Mouse (Mus musculus): ENCODE measurements at regions not wholly inside any gene's neighbourhood (a gene's known extent, or its start where the extent isn't known, plus 50 kb on each side); places are given as distances from the start of the nearest gene placed in this dataset.

GRCm38 (mm10) chr6:143535265-143535664 is 368.2 kb downstream of the Etnk1 start:
- Histone ChIP-seq H3K27ac (ENCODE audit: low read depth, low read length) (no peak overlapping the region), H3K27me3 (ENCODE audit: control insufficient read depth, insufficient read depth, low read length) (no peaks in the 10 kb centered on the region), H3K4me1 (replicated peaks; ENCODE audit: control insufficient read depth, insufficient read depth, low read length) (no peaks in the 10 kb centered on the region; the same call in none of the 2 replicates), H3K4me2 (ENCODE audit: low read depth, low read length, severe bottlenecking) (no peak overlapping the region), H3K9me3 (ENCODE audit: control insufficient read depth, low read length) (no peaks in the 10 kb centered on the region), H3K4me3 (ENCODE audit: low read depth, low read length) (no peak overlapping the region), H3K9ac (ENCODE audit: low read length) (no peak overlapping the region), H3K36me3 (ENCODE audit: control insufficient read depth, insufficient read depth, low read length) (no peaks in the 10 kb centered on the region)
- WGBS = 91% methylated on average over 12 of the region's 12 CpGs
- DNase-seq (ENCODE audit: low spot score) (no peak), ATAC-seq (replicated peaks; ENCODE audit: low FRiP score) (no peak)

GRCm38 (mm10) chr6:143535726-143536125 is 368.7 kb downstream of the Etnk1 start:
- no peaks in the 10 kb centered on the region for H3K36me3 ChIP-seq (ENCODE audit: control insufficient read depth, insufficient read depth, low read length)
- no peak overlapping the region for H3K9ac ChIP-seq (ENCODE audit: low read length)
- no peak overlapping the region for H3K27ac ChIP-seq (ENCODE audit: low read depth, low read length)
- H3K4me3 ChIP-seq (ENCODE audit: low read depth, low read length) = no peak overlapping the region
- ATAC-seq (replicated peaks; ENCODE audit: low FRiP score) (no peak), DNase-seq (ENCODE audit: low spot score) (no peak)
- no peak overlapping the region for H3K4me2 ChIP-seq (ENCODE audit: low read depth, low read length, severe bottlenecking)
- H3K27me3 ChIP-seq (ENCODE audit: control insufficient read depth, insufficient read depth, low read length) = no peaks in the 10 kb centered on the region
- 81% methylated on average over 15 of the region's 15 CpGs for whole genome bisulfite sequencing
- H3K4me1 ChIP-seq (replicated peaks; ENCODE audit: control insufficient read depth, insufficient read depth, low read length) = no peaks in the 10 kb centered on the region; the same call in none of the 2 replicates
- H3K9me3 ChIP-seq (ENCODE audit: control insufficient read depth, low read length) = no peaks in the 10 kb centered on the region

- no peaks in the 10 kb centered on the region for H3K9me3 ChIP-seq (ENCODE audit: control insufficient read depth, low read length)
- H3K9ac ChIP-seq (ENCODE audit: low read length) = no peak overlapping the region
- H3K4me2 ChIP-seq (ENCODE audit: low read depth, low read length, severe bottlenecking) = no peak overlapping the region
- H3K4me3 ChIP-seq (ENCODE audit: low read depth, low read length) = no peak overlapping the region
- 86% methylated on average over 11 of the region's 11 CpGs for WGBS
- no peaks in the 10 kb centered on the region for H3K36me3 ChIP-seq (ENCODE audit: control insufficient read depth, insufficient read depth, low read length)
- ATAC-seq (replicated peaks; ENCODE audit: low FRiP score) = no peak
- H3K27ac ChIP-seq (ENCODE audit: low read depth, low read length) = no peak overlapping the region
- H3K27me3 ChIP-seq (ENCODE audit: control insufficient read depth, insufficient read depth, low read length) = no peaks in the 10 kb centered on the region
- DNase-seq (ENCODE audit: low spot score) = no peak
- no peaks in the 10 kb centered on the region for H3K4me1 ChIP-seq (replicated peaks; ENCODE audit: control insufficient read depth, insufficient read depth, low read length)
These were observed 369.7 kb downstream of the Etnk1 start for GRCm38 (mm10) chr6:143536525-143537293.

- Histone ChIP-seq H3K9ac (ENCODE audit: low read length) (no peak overlapping the region), H3K4me3 (ENCODE audit: low read depth, low read length) (no peak overlapping the region), H3K27ac (ENCODE audit: low read depth, low read length) (no peak overlapping the region), H3K27me3 (ENCODE audit: control insufficient read depth, insufficient read depth, low read length) (no peaks in the 10 kb centered on the region), H3K4me1 (replicated peaks; ENCODE audit: control insufficient read depth, insufficient read depth, low read length) (no peaks in the 10 kb centered on the region), H3K36me3 (ENCODE audit: control insufficient read depth, insufficient read depth, low read length) (no peaks in the 10 kb centered on the region), H3K9me3 (ENCODE audit: control insufficient read depth, low read length) (no peaks in the 10 kb centered on the region), H3K4me2 (ENCODE audit: low read depth, low read length, severe bottlenecking) (no peak overlapping the region)
- ATAC-seq (replicated peaks; ENCODE audit: low FRiP score) (no peak), DNase-seq (ENCODE audit: low spot score) (no peak)
- 95% methylated on average over 10 of the region's 10 CpGs for WGBS
These were observed 380.4 kb downstream of the Etnk1 start for GRCm38 (mm10) chr6:143547406-143547903.

GRCm38 (mm10) chr6:143554946-143555345 is 387.9 kb downstream of the Etnk1 start:
- no peaks in the 10 kb centered on the region for H3K36me3 ChIP-seq (ENCODE audit: control insufficient read depth, insufficient read depth, low read length)
- H3K4me1 ChIP-seq (replicated peaks; ENCODE audit: control insufficient read depth, insufficient read depth, low read length) = no peaks in the 10 kb centered on the region
- ATAC-seq (replicated peaks; ENCODE audit: low FRiP score) (no peak), DNase-seq (ENCODE audit: low spot score) (no peak)
- H3K9ac ChIP-seq (ENCODE audit: low read length) = no peak overlapping the region
- no peak overlapping the region for H3K27ac ChIP-seq (ENCODE audit: low read depth, low read length)
- H3K4me2 ChIP-seq (ENCODE audit: low read depth, low read length, severe bottlenecking) = no peak overlapping the region
- 91% methylated on average over 3 of the region's 3 CpGs for WGBS
- H3K4me3 ChIP-seq (ENCODE audit: low read depth, low read length) = no peak overlapping the region
- H3K27me3 ChIP-seq (ENCODE audit: control insufficient read depth, insufficient read depth, low read length) = no peaks in the 10 kb centered on the region
- no peaks in the 10 kb centered on the region for H3K9me3 ChIP-seq (ENCODE audit: control insufficient read depth, low read length)

- H3K4me2 ChIP-seq (ENCODE audit: low read depth, low read length, severe bottlenecking) = no peak overlapping the region
- H3K27me3 ChIP-seq (ENCODE audit: control insufficient read depth, insufficient read depth, low read length) = no peaks in the 10 kb centered on the region
- ATAC-seq (replicated peaks; ENCODE audit: low FRiP score) (no peak), DNase-seq (ENCODE audit: low spot score) (no peak)
- H3K4me3 ChIP-seq (ENCODE audit: low read depth, low read length) = no peak overlapping the region
- WGBS = 83% methylated on average over 11 of the region's 11 CpGs
- H3K36me3 ChIP-seq (ENCODE audit: control insufficient read depth, insufficient read depth, low read length) = no peaks in the 10 kb centered on the region
- no peaks in the 10 kb centered on the region for H3K9me3 ChIP-seq (ENCODE audit: control insufficient read depth, low read length)
- H3K9ac ChIP-seq (ENCODE audit: low read length) = no peak overlapping the region
- no peak overlapping the region for H3K27ac ChIP-seq (ENCODE audit: low read depth, low read length)
- H3K4me1 ChIP-seq (replicated peaks; ENCODE audit: control insufficient read depth, insufficient read depth, low read length) = no peaks in the 10 kb centered on the region
These were observed 391.2 kb downstream of the Etnk1 start for GRCm38 (mm10) chr6:143558046-143558884.

- H3K4me2 ChIP-seq (ENCODE audit: low read depth, low read length, severe bottlenecking) = no peak overlapping the region
- no peak overlapping the region for H3K4me3 ChIP-seq (ENCODE audit: low read depth, low read length)
- H3K4me1 ChIP-seq (replicated peaks; ENCODE audit: control insufficient read depth, insufficient read depth, low read length) = no peaks in the 10 kb centered on the region
- H3K27me3 ChIP-seq (ENCODE audit: control insufficient read depth, insufficient read depth, low read length) = no peaks in the 10 kb centered on the region
- H3K9ac ChIP-seq (ENCODE audit: low read length) = no peak overlapping the region
- 74% methylated on average over 4 of the region's 4 CpGs for WGBS
- no peaks in the 10 kb centered on the region for H3K36me3 ChIP-seq (ENCODE audit: control insufficient read depth, insufficient read depth, low read length)
- H3K9me3 ChIP-seq (ENCODE audit: control insufficient read depth, low read length) = no peaks in the 10 kb centered on the region
- DNase-seq (ENCODE audit: low spot score) = no peak
- ATAC-seq (replicated peaks; ENCODE audit: low FRiP score) = no peak
- no peak overlapping the region for H3K27ac ChIP-seq (ENCODE audit: low read depth, low read length)
These were observed 392.3 kb downstream of the Etnk1 start for GRCm38 (mm10) chr6:143559316-143559715.

GRCm38 (mm10) chr6:143561316-143562088 is 394.5 kb downstream of the Etnk1 start:
- H3K9me3 ChIP-seq (ENCODE audit: control insufficient read depth, low read length) = no peaks in the 10 kb centered on the region
- no peaks in the 10 kb centered on the region for H3K36me3 ChIP-seq (ENCODE audit: control insufficient read depth, insufficient read depth, low read length)
- H3K4me1 ChIP-seq (replicated peaks; ENCODE audit: control insufficient read depth, insufficient read depth, low read length) = no peaks in the 10 kb centered on the region
- 73% methylated on average over 6 of the region's 6 CpGs for WGBS
- no peak overlapping the region for H3K9ac ChIP-seq (ENCODE audit: low read length)
- DNase-seq (ENCODE audit: low spot score) = no peak
- H3K27me3 ChIP-seq (ENCODE audit: control insufficient read depth, insufficient read depth, low read length) = no peaks in the 10 kb centered on the region
- no peak overlapping the region for H3K4me3 ChIP-seq (ENCODE audit: low read depth, low read length)
- ATAC-seq (replicated peaks; ENCODE audit: low FRiP score) = no peak
- no peak overlapping the region for H3K27ac ChIP-seq (ENCODE audit: low read depth, low read length)
- no peak overlapping the region for H3K4me2 ChIP-seq (ENCODE audit: low read depth, low read length, severe bottlenecking)

Measured in forebrain, embryonic 11.5 days (tissue).